Mouse (Mus musculus): ENCODE measurements around the gene Anks4b.

The Anks4b gene

GRCm38 (mm10) chr7:120189369-120190149 lies 15.9 kb downstream of the Anks4b start:
- no peak for DNase-seq (ENCODE audit: low spot score in 2 of 2)

- no peak for DNase-seq (ENCODE audit: low spot score in 2 of 2)
Measured at GRCm38 (mm10) chr7:120190150-120190665, 16.6 kb downstream of the Anks4b start.

GRCm38 (mm10) chr7:120192207-120192606 lies 18.5 kb downstream of the Anks4b start:
- DNase-seq (ENCODE audit: low spot score in 2 of 2): no peak

GRCm38 (mm10) chr7:120192816-120193215 lies 19.2 kb downstream of the Anks4b start:
- DNase-seq (ENCODE audit: low spot score in 2 of 2): no peak

- no peak for DNase-seq (ENCODE audit: low spot score in 2 of 2)
Measured at GRCm38 (mm10) chr7:120195207-120195606, 21.5 kb downstream of the Anks4b start.

GRCm38 (mm10) chr7:120201231-120201744 lies 27.6 kb downstream of the Anks4b start:
- no peak for DNase-seq (ENCODE audit: low spot score in 2 of 2)

GRCm38 (mm10) chr7:120201771-120202170 lies 28.1 kb downstream of the Anks4b start, which contains the start of gene Crym:
Gene Crym, minus strand, starts transcription at chr7:120202111.
- DNase-seq (ENCODE audit: low spot score in 2 of 2): no peak

GRCm38 (mm10) chr7:120203789-120204188 lies 30.1 kb downstream of the Anks4b start, which contains the start of gene Abca14:
Gene Abca14, plus strand, starts transcription at chr7:120203961.
- no peak for DNase-seq (ENCODE audit: low spot score in 2 of 2)

GRCm38 (mm10) chr7:120205989-120206388 lies 32.3 kb downstream of the Anks4b start:
- no peak for DNase-seq (ENCODE audit: low spot score in 2 of 2)

GRCm38 (mm10) chr7:120228541-120228940 lies 54.9 kb downstream of the Anks4b start:
- no peak for DNase-seq (ENCODE audit: low spot score in 2 of 2)

Data from spleen, postnatal 14 days (tissue).